Comparison of ENCODE assay signal across 17 mouse cellular contexts in the genomic region with DNA sequence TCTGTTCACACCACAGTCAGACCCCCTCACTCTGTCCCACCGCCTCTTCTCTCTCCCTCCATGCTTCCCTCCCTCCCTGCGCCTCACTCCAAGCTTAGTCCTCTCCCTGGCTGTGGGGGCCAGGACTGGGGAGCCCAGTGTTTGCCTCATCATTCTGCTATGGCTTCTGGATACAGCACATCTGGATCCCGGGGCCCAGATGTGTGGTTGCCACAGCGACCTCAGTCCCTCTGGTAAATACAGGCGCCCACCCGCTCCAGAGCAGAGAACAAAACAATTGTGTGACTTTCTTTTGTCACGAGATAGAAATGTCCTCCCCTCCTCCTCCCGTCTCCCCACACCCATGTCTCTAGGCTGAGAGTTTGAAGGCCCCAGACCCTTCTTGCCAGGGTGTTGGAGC. TPM values are rescaled to one million over a fixed set of nuclear protein-coding genes. Genes with fewer than 3 reads are reported as not detected.
A peak's percentile ranks its signal among the peaks of the same experiment; 100 is the strongest.
DNase-seq lines count a peak whose midpoint lies in the region; ATAC-seq and TF ChIP-seq lines count a peak whose summit lies in the region.
"Had no signal": no experiment of that assay in that cellular context is flagged by ENCODE, and none has a peak within 500 bp of the region (broad histone marks: within the 10 kb centered on the region; RNA-seq: fewer than 3 reads in every experiment).

No protein-coding gene starts in this region.

- ATAC-seq in embryonic facial prominence, embryonic 15.5 days (ENCODE audit: insufficient number of reproducible peaks, low FRiP score, low TSS enrichment, low read depth) = no peak
- ATAC-seq in intestine, embryonic 15.5 days = no peak
- ATAC-seq: CD4-positive, CD25-positive, alpha-beta regulatory T cell, adult 4 months had no signal

- H3K9me3 ChIP-seq in embryonic facial prominence, embryonic 15.5 days (replicated peaks) = no peaks in the 10 kb centered on the region
- H3K9me3 ChIP-seq in intestine, embryonic 15.5 days = no peaks in the 10 kb centered on the region
- H3K9me3 ChIP-seq: forebrain, embryonic 10.5 days; hindbrain, embryonic 12.5 days; kidney, embryonic 15.5 days; limb, embryonic 13.5 days had no signal

- H3K36me3 ChIP-seq in embryonic facial prominence, embryonic 15.5 days = peaks cover 31% of the 10 kb centered on the region
- peaks cover 1% of the 10 kb centered on the region; the same call in 1 of the 2 replicates for H3K36me3 ChIP-seq in intestine, embryonic 15.5 days

- 52% methylated on average over 8 of the region's 8 CpGs for WGBS in embryonic facial prominence, embryonic 15.5 days
- WGBS in intestine, embryonic 15.5 days = 40% methylated on average over 8 of the region's 8 CpGs

- DNase-seq in gastrocnemius, adult 2 months = peak; percentile 63
- no peak for DNase-seq in gastrocnemius, postnatal 10 days
- peak; percentile 37 for DNase-seq in 3T3-L1 (ENCODE audit: low read depth, low spot score)
- no peak for DNase-seq in MN1 (ENCODE audit: low spot score)
- DNase-seq in thymus, postnatal 4 days = no peak
- no peak for DNase-seq in left cerebral cortex, adult 2 months (ENCODE audit: extremely low spot score in 1 of 2, low spot score in 2 of 2)
- DNase-seq: adrenal gland, adult 2 months; lung, adult 2 months; right cerebral cortex, postnatal 4 days had no signal

- peaks cover 25% of the 10 kb centered on the region for H3K27me3 ChIP-seq in embryonic facial prominence, embryonic 15.5 days
- H3K27me3 ChIP-seq in intestine, embryonic 15.5 days (replicated peaks) = peaks cover 13% of the 10 kb centered on the region; the same call in 1 of the 2 replicates

- H3K9ac ChIP-seq in embryonic facial prominence, embryonic 15.5 days = no peak overlapping the region
- H3K9ac ChIP-seq in intestine, embryonic 15.5 days = no peak overlapping the region
- H3K9ac ChIP-seq: hindbrain, embryonic 12.5 days; kidney, embryonic 15.5 days; limb, embryonic 13.5 days had no signal

- H3K4me2 ChIP-seq in embryonic facial prominence, embryonic 15.5 days (replicated peaks) = no peak overlapping the region
- H3K4me2 ChIP-seq in intestine, embryonic 15.5 days (replicated peaks) = no peak overlapping the region
- H3K4me2 ChIP-seq: hindbrain, embryonic 12.5 days; kidney, embryonic 15.5 days; limb, embryonic 13.5 days had no signal

- peak overlapping the region; percentile 86 for H3K27ac ChIP-seq in gastrocnemius, adult 2 months
- 0 out of 2 replicates have a peak overlapping the region, but pooled peaks have one; percentile 66 for H3K27ac ChIP-seq in embryonic facial prominence, embryonic 15.5 days (replicated peaks)
- H3K27ac ChIP-seq in intestine, embryonic 15.5 days = peak overlapping the region; percentile 79; the same call in 1 of the 2 replicates
- no peak overlapping the region for H3K27ac ChIP-seq in left cerebral cortex, adult 2 months
- H3K27ac ChIP-seq: forebrain, embryonic 10.5 days; hindbrain, embryonic 12.5 days; limb, embryonic 13.5 days had no signal

- no peak overlapping the region; the same call in 1 of the 2 replicates for H3K4me3 ChIP-seq in gastrocnemius, adult 2 months
- H3K4me3 ChIP-seq in embryonic facial prominence, embryonic 15.5 days (replicated peaks) = no peak overlapping the region
- no peak overlapping the region for H3K4me3 ChIP-seq in intestine, embryonic 15.5 days (replicated peaks)
- H3K4me3 ChIP-seq in left cerebral cortex, adult 2 months = no peak overlapping the region
- H3K4me3 ChIP-seq: forebrain, embryonic 10.5 days; hindbrain, embryonic 12.5 days; kidney, embryonic 15.5 days; limb, embryonic 13.5 days; myocyte had no signal

- no peak for TF ChIP-seq CTCF in gastrocnemius, adult 2 months (IDR thresholded peaks at IDR 0.05)
- TF ChIP-seq CTCF in left cerebral cortex, adult 2 months (IDR thresholded peaks at IDR 0.05) = no peak

- intact Hi-C loops in gastrocnemius, adult 2 months (cut with DNase I) = no loop called here
- intact Hi-C loops in left cerebral cortex, adult 2 months (cut with DNase I) = no loop called here

- peaks cover 37% of the 10 kb centered on the region for H3K4me1 ChIP-seq in embryonic facial prominence, embryonic 15.5 days
- H3K4me1 ChIP-seq in intestine, embryonic 15.5 days (replicated peaks) = peaks cover 47% of the 10 kb centered on the region

RNA-seq across cellular contexts. Expression of gene Atf6b, which starts 9.7 kb away (rescaled TPM):
- 1 to 10 TPM; 7.1 to 9.1 TPM for total RNA-seq in gastrocnemius, adult 2 months (2021)
- 10 to 100 TPM; 12.7 to 14.4 TPM for total RNA-seq in gastrocnemius, postnatal 10 days (2021)
- polyA plus RNA-seq in embryonic facial prominence, embryonic 15.5 days (2015; fragmentation: Nextera tagmentation; extraction: Ambion mirVana) = 88.8 and 94.7 TPM in 2 replicates
- polyA plus RNA-seq in intestine, embryonic 15.5 days (2015; fragmentation: Nextera tagmentation; extraction: Ambion mirVana) = 67.5 and 68.2 TPM in 2 replicates
- total RNA-seq in left cerebral cortex, adult 2 months (2021) = 10 to 100 TPM; 64.3 to 66.4 TPM

RNA-seq across cellular contexts. Expression of gene Fkbpl, which starts 12.1 kb away (rescaled TPM):
- 1 to 10 TPM; 4.5 to 9.3 TPM for total RNA-seq in gastrocnemius, adult 2 months (2021)
- total RNA-seq in gastrocnemius, postnatal 10 days (2021) = 1 to 10 TPM; 4.5 to 4.7 TPM
- 16.2 and 16.8 TPM in 2 replicates for polyA plus RNA-seq in embryonic facial prominence, embryonic 15.5 days (2015; fragmentation: Nextera tagmentation; extraction: Ambion mirVana)
- 12.1 and 13.7 TPM in 2 replicates for polyA plus RNA-seq in intestine, embryonic 15.5 days (2015; fragmentation: Nextera tagmentation; extraction: Ambion mirVana)
- 10 to 100 TPM; 10.9 to 16.9 TPM for total RNA-seq in left cerebral cortex, adult 2 months (2021)

RNA-seq across cellular contexts. Expression of gene Tnxb, which starts 13.7 kb away (rescaled TPM):
- total RNA-seq in gastrocnemius, adult 2 months (2021) = 10 to 100 TPM; 30.7 to 41.6 TPM
- 100 to 1,000 TPM in 1 of 2 experiments, 10 to 100 TPM in 1; 90.2 to 123 TPM for total RNA-seq in gastrocnemius, postnatal 10 days (2021)
- polyA plus RNA-seq in embryonic facial prominence, embryonic 15.5 days (2015; fragmentation: Nextera tagmentation; extraction: Ambion mirVana) = 0.48 and 0.87 TPM in 2 replicates
- 1.1 and 1.3 TPM in 2 replicates for polyA plus RNA-seq in intestine, embryonic 15.5 days (2015; fragmentation: Nextera tagmentation; extraction: Ambion mirVana)
- 1 to 10 TPM; 1.5 to 2.4 TPM for total RNA-seq in left cerebral cortex, adult 2 months (2021)
- polyA plus RNA-seq: CD4-positive, CD25-positive, alpha-beta regulatory T cell, adult 4 months; forebrain, embryonic 10.5 days had no signal

RNA-seq across cellular contexts. Expression of gene Prrt1, which starts 27.3 kb away (rescaled TPM):
- total RNA-seq in gastrocnemius, adult 2 months (2021) = under 1 TPM; 0.28 to 0.36 TPM
- total RNA-seq in gastrocnemius, postnatal 10 days (2021) = under 1 TPM; 0.61 to 0.63 TPM
- polyA plus RNA-seq in embryonic facial prominence, embryonic 15.5 days (2015; fragmentation: Nextera tagmentation; extraction: Ambion mirVana) = 1.3 and 1.5 TPM in 2 replicates
- polyA plus RNA-seq in intestine, embryonic 15.5 days (2015; fragmentation: Nextera tagmentation; extraction: Ambion mirVana) = 0.40 and 0.49 TPM in 2 replicates
- total RNA-seq in left cerebral cortex, adult 2 months (2021) = 100 to 1,000 TPM; 172 to 205 TPM
- polyA plus RNA-seq: myocyte had no signal

RNA-seq across cellular contexts. Expression of gene Ppt2, which starts 28.4 kb away (rescaled TPM):
- total RNA-seq in gastrocnemius, adult 2 months (2021) = 10 to 100 TPM; 40.5 to 42.2 TPM
- total RNA-seq in gastrocnemius, postnatal 10 days (2021) = 10 to 100 TPM; 32.6 to 33.7 TPM
- 27.5 and 28.3 TPM in 2 replicates for polyA plus RNA-seq in embryonic facial prominence, embryonic 15.5 days (2015; fragmentation: Nextera tagmentation; extraction: Ambion mirVana)
- polyA plus RNA-seq in intestine, embryonic 15.5 days (2015; fragmentation: Nextera tagmentation; extraction: Ambion mirVana) = 27.8 and 29.6 TPM in 2 replicates
- total RNA-seq in left cerebral cortex, adult 2 months (2021) = 10 to 100 TPM; 47.3 to 48.6 TPM

Comparison
In these comparisons a context has a peak if more than half of its experiments do, and no peak if none do; other contexts are left out.
1. DNase-seq: peak in gastrocnemius, adult 2 months (single experiment) and 3T3-L1 (single experiment); none in gastrocnemius, postnatal 10 days (single experiment), MN1 (single experiment), thymus, postnatal 4 days (single experiment) and left cerebral cortex, adult 2 months (0 of 2).
2. RNA of gene Atf6b, which starts 9.7 kb away (total RNA-seq): 64.3 to 66.4 TPM in left cerebral cortex, adult 2 months; 12.7 to 14.4 TPM in gastrocnemius, postnatal 10 days and 7.1 to 9.1 TPM in gastrocnemius, adult 2 months; every median in the first group is over 4 times any median in the second.
3. RNA of gene Tnxb, which starts 13.7 kb away (total RNA-seq): 90.2 to 123 TPM in gastrocnemius, postnatal 10 days and 30.7 to 41.6 TPM in gastrocnemius, adult 2 months; 1.5 to 2.4 TPM in left cerebral cortex, adult 2 months; every median in the first group is over 4 times any median in the second.